Mouse (Mus musculus): ENCODE measurements around the gene Vps9d1. TPM values are rescaled to one million over a fixed set of nuclear protein-coding genes. Genes with fewer than 3 reads are reported as not detected.

The Vps9d1 gene
- 30.0 and 34.2 TPM in 2 replicates for polyA plus RNA-seq (2012; rRNA removed)

DNA sequence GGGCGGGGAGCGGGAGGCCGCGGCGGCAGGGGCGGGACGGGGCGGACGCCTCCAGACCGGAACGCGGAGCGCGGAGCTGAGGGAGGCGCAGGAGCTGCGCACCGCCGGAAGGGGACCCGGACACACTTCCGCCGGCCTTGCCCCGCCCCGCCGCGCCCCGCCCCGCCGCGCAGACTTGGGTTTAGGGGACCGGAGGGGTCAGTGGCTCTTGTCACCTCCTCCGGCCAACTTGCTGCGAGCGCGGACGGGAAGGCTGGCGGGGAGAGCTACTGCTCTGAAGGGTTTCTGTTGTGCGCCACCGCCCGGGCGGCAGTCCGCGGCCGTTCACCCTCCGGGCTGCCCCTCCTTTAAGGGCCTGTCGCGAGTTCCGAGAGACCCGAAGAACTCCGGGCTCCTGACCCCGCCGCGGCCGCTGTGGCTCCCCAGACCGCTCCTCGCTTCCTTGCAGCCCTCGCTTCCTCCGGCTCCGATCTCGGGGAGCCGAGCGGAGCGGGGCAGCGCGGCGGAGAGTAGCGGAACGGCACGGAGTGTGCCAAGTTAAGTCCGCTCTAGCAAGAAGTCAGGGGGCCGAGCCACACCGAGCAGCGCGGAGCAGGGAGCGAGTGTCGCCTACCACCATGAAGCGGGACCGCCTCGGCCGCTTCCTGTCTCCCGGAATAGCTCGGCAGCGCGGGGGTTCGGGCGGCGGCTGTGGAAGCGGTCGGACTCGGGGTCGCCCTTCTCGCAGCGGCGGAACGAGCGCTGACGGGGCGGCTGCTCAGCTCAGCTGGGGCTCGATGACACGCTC lies at the start of gene Vps9d1, which contains the start of gene Zfp276:
TSS of gene Vps9d1 (minus strand) at position 250 of the 787 bp plus-strand sequence.
TSS of gene Zfp276 (plus strand) at position 97 of the 787 bp plus-strand sequence.
- no peak for TF ChIP-seq CTCF (IDR thresholded peaks at IDR 0.05; ENCODE audit: control insufficient read depth, insufficient read depth, insufficient replicate concordance, low read depth, low read length)
- peak; percentile 19; the same call in 1 of the 2 replicates for TF ChIP-seq POLR2A (IDR thresholded peaks at IDR 0.05; ENCODE audit: control insufficient read depth, low read depth, low read length)
- H3K27me3 ChIP-seq (ENCODE audit: control insufficient read depth, insufficient read depth, low read length): no peaks in the 10 kb centered on the region
- peaks cover 9% of the 10 kb centered on the region for H3K4me1 ChIP-seq (ENCODE audit: control insufficient read depth, insufficient read depth, low read length)
- peak within 1 kb of the TSS; percentile 96 for H3K4me3 ChIP-seq (ENCODE audit: control insufficient read depth, low read depth, low read length)
- H3K36me3 ChIP-seq (ENCODE audit: control insufficient read depth, insufficient read depth, low read length): peaks cover 2% of the 10 kb centered on the region; the same call in 1 of the 2 replicates
- H3K27ac ChIP-seq (ENCODE audit: control insufficient read depth, insufficient read depth, low read depth, low read length): peak within 1 kb of the TSS; percentile 81

DNA sequence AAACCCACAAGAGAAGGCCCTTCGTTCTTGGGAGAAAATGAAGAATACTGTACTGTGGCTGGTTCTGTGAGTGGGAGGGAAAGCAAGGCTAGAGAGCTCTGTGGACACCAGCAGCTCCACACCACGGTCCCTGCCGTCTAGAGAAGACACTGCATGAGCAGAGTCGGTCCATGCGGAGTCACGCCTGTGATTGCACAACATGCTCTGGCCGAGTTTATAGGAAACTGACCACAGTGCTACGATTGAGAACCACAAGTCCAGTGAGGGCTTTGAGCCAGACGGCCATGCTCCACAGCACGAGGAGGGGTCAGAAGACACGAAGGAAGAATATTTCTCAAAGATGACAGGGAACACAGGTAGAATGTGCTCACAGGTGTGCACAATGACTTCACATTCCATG lies 44.2 kb upstream of the Vps9d1 start:
- TF ChIP-seq CTCF (IDR thresholded peaks at IDR 0.05; ENCODE audit: control insufficient read depth, insufficient read depth, insufficient replicate concordance, low read depth, low read length) (no peak), POLR2A (IDR thresholded peaks at IDR 0.05; ENCODE audit: control insufficient read depth, low read depth, low read length) (no peak)
- Histone ChIP-seq H3K27me3 (ENCODE audit: control insufficient read depth, insufficient read depth, low read length) (no peaks in the 10 kb centered on the region), H3K4me3 (ENCODE audit: control insufficient read depth, low read depth, low read length) (no peak overlapping the region), H3K27ac (ENCODE audit: control insufficient read depth, insufficient read depth, low read depth, low read length) (no peak overlapping the region), H3K36me3 (ENCODE audit: control insufficient read depth, insufficient read depth, low read length) (peaks cover 3% of the 10 kb centered on the region; the same call in 1 of the 2 replicates), H3K4me1 (ENCODE audit: control insufficient read depth, insufficient read depth, low read length) (no peaks in the 10 kb centered on the region)

DNA sequence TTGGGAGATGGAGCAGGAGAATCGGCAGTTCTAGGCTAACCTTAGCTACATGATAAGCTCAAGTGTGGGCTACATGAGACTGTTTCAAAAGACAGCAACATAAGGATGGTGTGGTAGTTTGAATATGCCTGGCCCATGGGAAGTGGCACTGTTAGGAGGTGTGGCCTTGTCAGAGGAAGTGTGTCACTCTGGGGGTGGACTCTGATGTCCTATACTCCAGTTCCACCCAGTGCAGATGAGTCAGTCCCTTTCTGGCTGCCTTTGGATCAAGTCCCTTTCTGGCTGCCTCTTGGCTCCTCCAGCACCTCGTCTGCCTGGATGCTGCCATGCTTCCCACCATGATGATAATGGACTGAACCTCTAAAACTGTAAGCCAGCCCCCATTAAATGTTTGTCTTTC lies 38.6 kb upstream of the Vps9d1 start:
- peaks cover 4% of the 10 kb centered on the region for H3K36me3 ChIP-seq (ENCODE audit: control insufficient read depth, insufficient read depth, low read length)
- no peak for TF ChIP-seq POLR2A (IDR thresholded peaks at IDR 0.05; ENCODE audit: control insufficient read depth, low read depth, low read length)
- no peak for TF ChIP-seq CTCF (IDR thresholded peaks at IDR 0.05; ENCODE audit: control insufficient read depth, insufficient read depth, insufficient replicate concordance, low read depth, low read length)
- no peak overlapping the region for H3K27ac ChIP-seq (ENCODE audit: control insufficient read depth, insufficient read depth, low read depth, low read length)
- H3K27me3 ChIP-seq (ENCODE audit: control insufficient read depth, insufficient read depth, low read length): no peaks in the 10 kb centered on the region
- no peak overlapping the region for H3K4me3 ChIP-seq (ENCODE audit: control insufficient read depth, low read depth, low read length)
- no peaks in the 10 kb centered on the region for H3K4me1 ChIP-seq (ENCODE audit: control insufficient read depth, insufficient read depth, low read length)

DNA sequence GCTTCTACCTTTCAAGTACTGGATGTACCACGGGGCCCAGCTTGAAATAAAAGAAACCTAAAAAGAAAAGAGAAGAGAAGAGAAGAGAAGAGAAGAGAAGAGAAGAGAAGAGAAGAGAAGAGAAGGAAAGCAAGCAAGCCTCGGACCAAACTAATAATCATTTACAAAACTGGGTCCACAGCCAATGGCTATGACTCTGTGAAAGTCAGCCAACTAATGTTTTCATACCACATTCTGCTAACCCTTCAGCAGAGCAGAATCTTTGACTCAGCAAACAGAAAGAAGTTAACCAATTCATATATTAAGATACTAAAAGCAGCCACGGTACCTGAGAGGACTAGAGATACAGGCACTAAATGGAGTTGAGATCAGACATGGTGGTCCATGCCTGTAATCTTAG lies 38.1 kb upstream of the Vps9d1 start:
- H3K27me3 ChIP-seq (ENCODE audit: control insufficient read depth, insufficient read depth, low read length): no peaks in the 10 kb centered on the region
- no peaks in the 10 kb centered on the region for H3K4me1 ChIP-seq (ENCODE audit: control insufficient read depth, insufficient read depth, low read length)
- peaks cover 4% of the 10 kb centered on the region for H3K36me3 ChIP-seq (ENCODE audit: control insufficient read depth, insufficient read depth, low read length)
- H3K4me3 ChIP-seq (ENCODE audit: control insufficient read depth, low read depth, low read length): no peak overlapping the region
- no peak overlapping the region for H3K27ac ChIP-seq (ENCODE audit: control insufficient read depth, insufficient read depth, low read depth, low read length)
- TF ChIP-seq POLR2A (IDR thresholded peaks at IDR 0.05; ENCODE audit: control insufficient read depth, low read depth, low read length): no peak
- no peak for TF ChIP-seq CTCF (IDR thresholded peaks at IDR 0.05; ENCODE audit: control insufficient read depth, insufficient read depth, insufficient replicate concordance, low read depth, low read length)

DNA sequence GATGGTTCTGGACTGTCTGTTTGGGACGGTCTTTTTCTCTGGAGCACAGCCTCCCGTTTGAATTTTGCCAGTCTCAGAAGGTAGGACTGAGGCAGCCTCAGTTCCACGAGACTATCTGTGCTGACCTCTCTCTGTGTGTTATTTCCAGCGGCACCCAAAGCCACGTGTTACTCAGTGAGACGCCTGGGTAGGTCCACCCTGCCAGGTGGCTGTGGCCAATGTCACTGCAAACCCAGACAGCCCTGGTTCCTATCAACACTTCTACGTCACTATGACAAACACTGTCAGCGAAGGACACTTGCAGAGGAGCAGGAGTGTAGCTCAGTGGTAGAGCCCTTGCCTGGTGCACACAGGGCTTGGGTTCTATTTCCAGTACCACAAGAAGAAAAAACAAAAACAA lies 37.6 kb upstream of the Vps9d1 start:
- Histone ChIP-seq H3K27ac (ENCODE audit: control insufficient read depth, insufficient read depth, low read depth, low read length) (no peak overlapping the region), H3K36me3 (ENCODE audit: control insufficient read depth, insufficient read depth, low read length) (peaks cover 4% of the 10 kb centered on the region), H3K4me1 (ENCODE audit: control insufficient read depth, insufficient read depth, low read length) (no peaks in the 10 kb centered on the region), H3K27me3 (ENCODE audit: control insufficient read depth, insufficient read depth, low read length) (no peaks in the 10 kb centered on the region), H3K4me3 (ENCODE audit: control insufficient read depth, low read depth, low read length) (no peak overlapping the region)
- no peak for TF ChIP-seq CTCF (IDR thresholded peaks at IDR 0.05; ENCODE audit: control insufficient read depth, insufficient read depth, insufficient replicate concordance, low read depth, low read length)
- TF ChIP-seq POLR2A (IDR thresholded peaks at IDR 0.05; ENCODE audit: control insufficient read depth, low read depth, low read length): no peak

DNA sequence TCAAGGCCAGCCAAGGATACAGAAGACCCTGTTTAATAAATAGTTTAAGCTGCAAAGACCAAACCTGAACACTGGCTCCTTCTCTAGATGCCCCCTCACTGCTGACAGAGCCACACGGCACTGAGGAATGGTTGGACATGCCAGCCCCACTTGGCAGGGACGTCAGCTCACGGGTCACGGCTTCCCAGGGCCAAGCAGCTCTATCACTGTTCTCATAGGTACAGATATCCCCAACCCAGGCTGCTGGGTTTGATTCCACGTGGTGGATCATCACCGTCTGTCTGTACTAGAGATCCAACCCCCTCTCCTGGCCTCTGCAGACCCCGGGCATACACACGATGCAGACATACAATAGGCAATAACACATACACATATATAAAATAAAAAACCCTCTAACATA lies 36.5 kb upstream of the Vps9d1 start:
- TF ChIP-seq POLR2A (IDR thresholded peaks at IDR 0.05; ENCODE audit: control insufficient read depth, low read depth, low read length): no peak
- no peak for TF ChIP-seq CTCF (IDR thresholded peaks at IDR 0.05; ENCODE audit: control insufficient read depth, insufficient read depth, insufficient replicate concordance, low read depth, low read length)
- Histone ChIP-seq H3K4me3 (ENCODE audit: control insufficient read depth, low read depth, low read length) (no peak overlapping the region), H3K36me3 (ENCODE audit: control insufficient read depth, insufficient read depth, low read length) (peaks cover 3% of the 10 kb centered on the region), H3K27me3 (ENCODE audit: control insufficient read depth, insufficient read depth, low read length) (no peaks in the 10 kb centered on the region), H3K27ac (ENCODE audit: control insufficient read depth, insufficient read depth, low read depth, low read length) (no peak overlapping the region), H3K4me1 (ENCODE audit: control insufficient read depth, insufficient read depth, low read length) (no peaks in the 10 kb centered on the region)

DNA sequence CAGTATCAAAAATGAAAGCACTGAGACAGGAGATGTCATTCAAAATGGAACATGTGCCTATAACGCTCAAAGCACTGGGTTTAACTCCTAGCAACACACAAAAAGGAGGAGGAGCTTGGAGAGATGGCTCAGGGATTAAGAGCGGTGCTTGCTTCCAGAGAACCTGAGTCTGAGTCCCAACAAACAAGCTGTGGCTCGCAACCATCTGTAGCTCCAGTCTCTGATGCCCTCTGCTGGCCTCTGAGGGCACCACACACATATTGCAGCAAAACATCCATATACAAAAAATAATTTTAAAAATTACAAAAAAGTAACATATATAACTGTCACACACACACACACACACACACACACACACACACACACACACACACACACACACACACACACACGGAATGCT lies 36.0 kb upstream of the Vps9d1 start:
- H3K4me3 ChIP-seq (ENCODE audit: control insufficient read depth, low read depth, low read length): no peak overlapping the region
- H3K27ac ChIP-seq (ENCODE audit: control insufficient read depth, insufficient read depth, low read depth, low read length): no peak overlapping the region
- peaks cover 3% of the 10 kb centered on the region for H3K36me3 ChIP-seq (ENCODE audit: control insufficient read depth, insufficient read depth, low read length)
- H3K4me1 ChIP-seq (ENCODE audit: control insufficient read depth, insufficient read depth, low read length): no peaks in the 10 kb centered on the region
- no peaks in the 10 kb centered on the region for H3K27me3 ChIP-seq (ENCODE audit: control insufficient read depth, insufficient read depth, low read length)
- peak; percentile 44; the same call in 1 of the 2 replicates for TF ChIP-seq CTCF (IDR thresholded peaks at IDR 0.05; ENCODE audit: control insufficient read depth, insufficient read depth, insufficient replicate concordance, low read depth, low read length)
- no peak for TF ChIP-seq POLR2A (IDR thresholded peaks at IDR 0.05; ENCODE audit: control insufficient read depth, low read depth, low read length)
